Mouse (Mus musculus) gastrocnemius, postnatal 4 days (tissue): ENCODE data around the gene Cdh23. TPM values are rescaled to one million over a fixed set of nuclear protein-coding genes. Genes with fewer than 3 reads are reported as not detected.

Experiments
- DNase-seq, 2 experiments: peaks; one replicate each; pipeline ENCODE4 v3.0.0; 2021 to 2022; ENCODE audit warnings: low spot score in 2 of 2, mixed read lengths in 2 of 2
- total RNA-seq, 2 experiments: library from RNA; stranded (reverse); gene quantifications; 2 replicates each; pipeline ENCODE4 v1.2.3; 2021

Gene Cdh23
- total RNA-seq, 2 experiments from 2014 or later, result 2.3 to 2.9 TPM

GRCm38 (mm10) chr10:60495070-60495469 lies 201.2 kb downstream of the Cdh23 start:
- no peak for DNase-seq

GRCm38 (mm10) chr10:60491538-60491937 lies 204.8 kb downstream of the Cdh23 start:
- no peak for DNase-seq

DNA sequence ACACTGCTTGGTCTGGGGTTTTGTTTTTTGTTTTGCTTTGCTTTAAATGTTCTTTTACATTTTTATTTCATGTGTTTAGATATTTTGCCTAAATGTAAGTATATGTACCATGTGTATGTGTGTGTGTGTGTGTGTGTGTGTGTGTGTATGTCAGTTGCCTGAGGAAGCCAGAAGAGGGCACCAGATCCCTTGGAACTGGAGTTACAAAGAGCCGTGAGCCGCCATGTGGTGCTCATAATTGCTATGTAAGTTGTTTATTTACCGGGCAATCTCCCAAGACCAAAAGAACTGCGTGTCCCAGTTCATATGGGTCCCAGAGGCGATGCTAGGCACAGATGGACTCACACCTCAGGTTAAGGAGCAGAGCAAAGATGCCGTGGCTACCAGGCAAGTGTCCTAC lies 214.9 kb downstream of the Cdh23 start:
- no peak for DNase-seq

DNA sequence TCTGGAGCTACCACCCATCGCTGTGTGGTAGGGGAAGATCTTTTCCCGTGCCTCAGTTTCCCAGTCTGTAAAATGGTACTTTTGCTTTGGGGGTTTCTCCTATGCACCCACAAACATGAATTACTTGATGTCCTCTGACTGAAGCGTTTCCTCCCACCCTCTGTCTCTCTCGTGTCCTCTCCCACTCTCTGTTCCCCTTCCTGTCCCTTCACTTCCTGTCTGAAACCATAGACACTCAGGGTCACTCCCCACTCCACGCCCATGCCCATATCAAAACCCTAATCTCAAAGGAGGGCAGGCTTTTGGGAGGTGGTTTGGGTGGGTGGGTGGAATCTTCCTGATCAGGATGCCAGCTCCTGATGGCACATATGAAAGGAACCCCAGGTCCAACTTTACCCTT lies 221.7 kb downstream of the Cdh23 start:
- no peak for DNase-seq

- DNase-seq, result no peak
These were observed 222.4 kb downstream of the Cdh23 start for GRCm38 (mm10) chr10:60473782-60474322.

GRCm38 (mm10) chr10:60467752-60468151 lies 228.5 kb downstream of the Cdh23 start:
- DNase-seq, result no peak

DNA sequence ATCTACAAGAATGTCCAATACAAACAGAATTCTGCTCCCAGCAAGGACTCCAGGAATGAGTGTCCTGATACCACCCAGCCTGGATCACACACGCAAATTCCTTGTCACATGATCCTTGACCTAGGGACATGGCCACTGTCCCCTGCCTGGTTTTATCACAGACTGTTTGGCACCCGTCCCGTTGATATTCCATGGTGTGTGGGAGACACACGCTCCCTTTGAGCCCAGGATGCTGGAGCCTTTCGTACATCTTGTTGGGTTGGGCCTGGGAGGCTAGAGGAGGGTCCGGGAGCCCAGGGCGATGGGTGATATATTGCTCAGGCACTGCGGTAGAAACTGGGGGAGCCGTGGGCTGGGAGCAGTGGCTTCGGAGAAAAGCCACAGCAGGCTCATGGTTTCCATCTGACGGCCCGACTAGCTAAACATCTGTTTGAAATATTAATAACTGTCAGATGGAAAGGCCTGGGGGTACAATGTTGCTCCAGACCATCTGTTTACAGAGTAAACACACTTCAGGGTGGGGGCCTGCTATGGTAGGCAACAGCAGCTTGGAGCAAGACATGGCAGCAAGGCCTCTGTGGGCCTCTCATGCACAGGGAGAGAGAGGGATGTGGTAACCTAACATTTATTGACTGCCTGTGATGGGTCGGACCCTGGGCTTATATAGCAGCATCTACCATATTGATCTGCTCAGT lies 232.2 kb downstream of the Cdh23 start:
- DNase-seq, result no peak

GRCm38 (mm10) chr10:60456662-60457397 lies 239.5 kb downstream of the Cdh23 start:
- DNase-seq, result no peak

GRCm38 (mm10) chr10:60455193-60455592 lies 241.1 kb downstream of the Cdh23 start:
- no peak for DNase-seq

GRCm38 (mm10) chr10:60447186-60447585 lies 249.1 kb downstream of the Cdh23 start:
- DNase-seq, result no peak

DNA sequence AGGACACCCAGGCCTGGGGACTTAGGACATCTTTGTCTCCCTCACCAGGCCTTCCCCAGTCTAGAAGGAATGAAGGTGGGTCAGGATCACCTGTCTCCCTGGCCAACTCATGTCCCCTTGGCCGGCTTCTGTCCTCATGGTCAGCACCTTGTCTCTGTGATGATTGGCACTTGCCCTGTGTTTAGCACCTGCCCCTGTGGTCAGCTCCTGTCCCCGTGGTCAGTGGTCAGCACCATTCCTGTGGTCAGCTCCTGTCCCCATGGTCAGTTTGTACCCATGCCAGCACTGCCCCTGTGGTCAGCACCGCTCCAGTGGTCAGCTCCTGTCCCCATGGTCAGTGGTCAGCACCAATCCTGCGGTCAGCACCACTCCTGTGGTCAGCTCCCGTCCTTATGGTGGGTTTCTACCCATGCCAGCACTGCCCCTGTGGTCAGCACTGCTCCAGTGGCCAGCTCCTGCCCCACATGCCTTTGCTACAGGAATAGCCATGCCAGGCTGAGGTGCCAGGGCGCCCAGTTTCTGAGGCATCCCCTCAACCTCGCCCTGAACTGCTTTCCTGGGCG lies 251.2 kb downstream of the Cdh23 start:
- peak; percentile 41 to 60 for DNase-seq

GRCm38 (mm10) chr10:60443078-60443477 lies 253.2 kb downstream of the Cdh23 start:
- no peak for DNase-seq

- DNase-seq, result no peak
These were observed 254.0 kb downstream of the Cdh23 start for GRCm38 (mm10) chr10:60442321-60442720.

- DNase-seq, result no peak
These were observed 263.6 kb downstream of the Cdh23 start for GRCm38 (mm10) chr10:60432679-60433078.

DNA sequence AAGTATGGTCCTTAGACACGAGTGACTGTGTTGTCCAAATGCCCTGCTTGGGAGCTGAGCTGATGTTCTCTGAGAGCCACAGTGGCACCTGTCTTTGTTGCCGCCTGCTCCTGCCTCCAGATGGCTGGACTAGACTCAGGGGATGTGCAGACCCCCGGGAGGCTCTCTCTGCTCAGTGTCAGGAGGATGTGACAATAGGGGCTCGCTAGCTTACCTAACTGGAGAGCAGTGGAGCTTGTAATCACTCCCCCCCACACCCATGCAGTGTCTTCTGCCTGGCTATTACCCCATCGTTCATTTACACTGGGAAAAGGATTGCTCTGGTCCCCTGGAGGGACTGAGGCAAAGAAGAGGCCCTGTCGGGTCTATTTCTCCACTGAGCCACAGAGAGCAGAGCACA lies 265.7 kb downstream of the Cdh23 start:
- DNase-seq, result no peak

GRCm38 (mm10) chr10:60430001-60430400 lies 266.3 kb downstream of the Cdh23 start:
- no peak for DNase-seq

- no peak for DNase-seq
These were observed 273.5 kb downstream of the Cdh23 start for GRCm38 (mm10) chr10:60422756-60423155.

DNA sequence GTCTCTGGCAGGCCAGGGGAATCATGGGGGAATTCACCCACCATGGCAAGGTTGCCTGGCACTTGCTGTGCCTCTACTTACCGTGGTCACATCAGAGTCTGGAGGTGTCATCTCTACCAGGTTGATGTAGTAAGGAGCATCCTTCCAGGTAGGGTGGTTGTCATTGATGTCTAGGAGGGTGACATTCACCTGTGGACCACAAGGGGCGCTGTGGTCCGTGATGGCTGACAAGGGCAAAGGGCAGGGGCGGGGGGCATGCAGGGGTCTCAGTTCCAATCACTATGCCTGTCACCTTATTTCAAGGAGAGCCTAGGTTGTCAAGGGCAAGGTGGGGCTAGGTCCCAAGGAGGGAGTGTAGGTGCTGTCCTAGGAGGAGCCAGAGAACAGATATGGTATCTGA lies 276.7 kb downstream of the Cdh23 start:
- DNase-seq, result no peak

GRCm38 (mm10) chr10:60418137-60418536 lies 278.2 kb downstream of the Cdh23 start:
- peak; percentile 35 to 62 for DNase-seq

DNA sequence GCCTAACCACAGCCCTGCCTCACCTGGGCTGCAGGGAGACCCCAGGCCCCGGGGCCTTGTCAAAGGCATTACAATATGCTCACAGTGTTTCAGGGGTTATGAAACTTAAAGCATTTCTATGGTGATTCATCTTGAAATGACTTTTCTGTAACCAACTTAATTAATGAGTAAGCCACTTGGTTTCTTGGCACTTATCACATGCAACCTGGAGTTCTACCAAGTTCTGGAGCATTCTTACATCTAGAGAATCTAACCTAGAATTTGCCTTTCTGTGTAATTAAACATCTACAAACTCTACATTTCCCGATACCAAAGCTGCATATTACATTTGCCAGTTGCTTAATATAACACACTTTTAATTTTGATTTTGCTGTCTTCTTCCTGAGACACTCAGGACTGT lies 279.2 kb downstream of the Cdh23 start:
- DNase-seq, result no peak

- DNase-seq, result no peak
These were observed 282.5 kb downstream of the Cdh23 start for GRCm38 (mm10) chr10:60413756-60414155.

- no peak for DNase-seq
These were observed 284.5 kb downstream of the Cdh23 start for GRCm38 (mm10) chr10:60411794-60412193.
